Mouse (Mus musculus) mesoderm, embryonic 11.5 days (tissue): ENCODE results near the gene Trappc4.

Source experiments
- DNase-seq: peaks from one replicate; pipeline ENCODE4 v3.0.0-alpha.2; 2012; ENCODE audit warnings: low read depth, low spot score

Gene Trappc4

GRCm38 (mm10) chr9:44357207-44357606 lies 50.2 kb downstream of the Trappc4 start:
- peak; percentile 41 for DNase-seq
